Mouse (Mus musculus) urinary bladder, adult 2 months (tissue): ENCODE measurements around the gene Trim8. TPM values are rescaled to one million over a fixed set of nuclear protein-coding genes. Genes with fewer than 3 reads are reported as not detected.

Experiments used
- DNase-seq: peaks from one replicate; pipeline ENCODE4 v3.0.0; 2022; ENCODE audit warnings: low spot score
- polyA plus RNA-seq: library from polyadenylated mRNA; depleted of rRNA; stranded (reverse); fragments of >200 nt; gene quantifications from 2 replicates; pipeline ENCODE4 v1.2.3, GENCODE M21; 2012

Gene Trim8
- polyA plus RNA-seq, 1 experiment, result 17.2 TPM

- no peak for DNase-seq
These were observed 22.1 kb downstream of the Trim8 start for GRCm38 (mm10) chr19:46523480-46524151.

- no peak for DNase-seq
These were observed 22.6 kb downstream of the Trim8 start for GRCm38 (mm10) chr19:46524152-46524544.

- DNase-seq, result no peak
These were observed 23.3 kb downstream of the Trim8 start for GRCm38 (mm10) chr19:46524601-46525321.

- DNase-seq, result no peak
These were observed 24.5 kb downstream of the Trim8 start for GRCm38 (mm10) chr19:46525691-46526631.

GRCm38 (mm10) chr19:46527632-46528528, 26.4 kb downstream of the Trim8 start:
- DNase-seq, result no peak

GRCm38 (mm10) chr19:46528529-46529213, 27.2 kb downstream of the Trim8 start:
- DNase-seq, result no peak

GRCm38 (mm10) chr19:46529601-46530448, 28.3 kb downstream of the Trim8 start:
- no peak for DNase-seq

GRCm38 (mm10) chr19:46530449-46530990, 29.0 kb downstream of the Trim8 start:
- DNase-seq, result no peak

- DNase-seq, result no peak
These were observed 29.8 kb downstream of the Trim8 start for GRCm38 (mm10) chr19:46531071-46532030.

GRCm38 (mm10) chr19:46532031-46532688, 30.7 kb downstream of the Trim8 start:
- no peak for DNase-seq

- DNase-seq, result no peak
These were observed 31.6 kb downstream of the Trim8 start for GRCm38 (mm10) chr19:46533066-46533465.

GRCm38 (mm10) chr19:46533525-46533924, 32.0 kb downstream of the Trim8 start:
- DNase-seq, result no peak

- no peak for DNase-seq
These were observed 33.1 kb downstream of the Trim8 start for GRCm38 (mm10) chr19:46534542-46535098.

GRCm38 (mm10) chr19:46537357-46537756, 35.9 kb downstream of the Trim8 start:
- DNase-seq, result no peak

- no peak for DNase-seq
These were observed 36.7 kb downstream of the Trim8 start for GRCm38 (mm10) chr19:46538213-46538612.

- no peak for DNase-seq
These were observed 41.2 kb downstream of the Trim8 start for GRCm38 (mm10) chr19:46542750-46543149.

- DNase-seq, result no peak
These were observed 46.1 kb downstream of the Trim8 start for GRCm38 (mm10) chr19:46547565-46547964.
